Mouse (Mus musculus) lung, adult 2 months (tissue): ENCODE results near the gene Gm20388.

Experiments
- CTCF ChIP-seq: fragments of 200-500 bp; IDR thresholded peaks from 2 replicates; pipeline ENCODE4 v1.5.1; 2011; ENCODE audit warnings: mild to moderate bottlenecking, low read length, control low read depth; ENCODE audit not compliant: insufficient read depth
- POLR2A ChIP-seq: fragments of 200-500 bp; IDR thresholded peaks from 2 replicates; pipeline ENCODE4 v1.6.1; 2011; ENCODE audit warnings: low read depth, mild to moderate bottlenecking, control low read depth, low read length, borderline replicate concordance; ENCODE audit errors: extremely low read depth

DNA sequence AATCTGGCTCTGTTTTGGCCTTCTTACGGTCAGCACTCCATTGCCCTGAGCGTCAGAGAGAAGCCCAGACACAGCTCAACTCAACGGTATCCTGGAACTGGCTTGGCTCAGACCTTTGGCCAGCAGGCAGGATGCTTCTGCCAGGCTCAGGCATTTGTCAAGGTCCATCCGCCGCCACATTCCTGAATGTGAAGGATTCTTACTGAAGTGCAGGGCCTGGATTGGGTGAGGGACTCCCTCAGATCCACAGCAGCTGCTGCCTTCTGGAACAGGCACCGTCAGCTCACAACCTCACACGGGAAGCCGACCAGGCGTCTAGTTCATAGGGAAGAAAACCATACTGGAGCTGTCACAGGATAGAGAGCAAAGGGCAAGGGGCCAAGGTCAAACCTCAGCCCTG, 1436.2 kb downstream of the Gm20388 start:
- TF ChIP-seq POLR2A (no peak), CTCF (no peak)
